Mouse (Mus musculus) CD4-positive, CD25-positive, alpha-beta regulatory T cell, adult 2 months (primary cell): ENCODE measurements around the gene Snapc3.
"Not testable (repeated sequence)": the region's sequence is repeated elsewhere in the genome, so short reads cannot be mapped to it uniquely, and the experiment has no call there.

Experiments used
- DNase-seq: peaks from one replicate; pipeline ENCODE4 v3.0.0-alpha.2; 2012; ENCODE audit warnings: low read depth, low spot score

Snapc3 gene

GRCm38 (mm10) chr4:83500154-83501036 lies 82.9 kb downstream of the Snapc3 start:
- no peak for DNase-seq

GRCm38 (mm10) chr4:83501037-83501430 lies 83.5 kb downstream of the Snapc3 start:
- DNase-seq = no peak

- no peak for DNase-seq
Observed at GRCm38 (mm10) chr4:83509600-83509999, 92.1 kb downstream of the Snapc3 start.

- DNase-seq = no peak
Observed at GRCm38 (mm10) chr4:83511083-83511482, 93.6 kb downstream of the Snapc3 start.

- peak; percentile 18 for DNase-seq
Observed at GRCm38 (mm10) chr4:83512217-83512616, 94.7 kb downstream of the Snapc3 start.

- no peak for DNase-seq
Observed at GRCm38 (mm10) chr4:83512644-83513043, 95.1 kb downstream of the Snapc3 start.

GRCm38 (mm10) chr4:83514183-83514582 lies 96.7 kb downstream of the Snapc3 start:
- no peak for DNase-seq

GRCm38 (mm10) chr4:83514976-83515669 lies 97.6 kb downstream of the Snapc3 start:
- DNase-seq = peak; percentile 55

GRCm38 (mm10) chr4:83516144-83516543 lies 98.6 kb downstream of the Snapc3 start:
- not testable (repeated sequence) for DNase-seq
